Mouse (Mus musculus): ENCODE data around the gene Hoxb7. TPM values are rescaled to one million over a fixed set of nuclear protein-coding genes. Genes with fewer than 3 reads are reported as not detected.

Hoxb7 gene
- polyA plus RNA-seq, 1 experiment from 2014 or later = not detected

GRCm38 (mm10) chr11:96271541-96272011 is 14.8 kb upstream of the Hoxb7 start:
- peak overlapping the region; percentile 6; the same call in 1 of the 2 replicates for H3K4me3 ChIP-seq

DNA sequence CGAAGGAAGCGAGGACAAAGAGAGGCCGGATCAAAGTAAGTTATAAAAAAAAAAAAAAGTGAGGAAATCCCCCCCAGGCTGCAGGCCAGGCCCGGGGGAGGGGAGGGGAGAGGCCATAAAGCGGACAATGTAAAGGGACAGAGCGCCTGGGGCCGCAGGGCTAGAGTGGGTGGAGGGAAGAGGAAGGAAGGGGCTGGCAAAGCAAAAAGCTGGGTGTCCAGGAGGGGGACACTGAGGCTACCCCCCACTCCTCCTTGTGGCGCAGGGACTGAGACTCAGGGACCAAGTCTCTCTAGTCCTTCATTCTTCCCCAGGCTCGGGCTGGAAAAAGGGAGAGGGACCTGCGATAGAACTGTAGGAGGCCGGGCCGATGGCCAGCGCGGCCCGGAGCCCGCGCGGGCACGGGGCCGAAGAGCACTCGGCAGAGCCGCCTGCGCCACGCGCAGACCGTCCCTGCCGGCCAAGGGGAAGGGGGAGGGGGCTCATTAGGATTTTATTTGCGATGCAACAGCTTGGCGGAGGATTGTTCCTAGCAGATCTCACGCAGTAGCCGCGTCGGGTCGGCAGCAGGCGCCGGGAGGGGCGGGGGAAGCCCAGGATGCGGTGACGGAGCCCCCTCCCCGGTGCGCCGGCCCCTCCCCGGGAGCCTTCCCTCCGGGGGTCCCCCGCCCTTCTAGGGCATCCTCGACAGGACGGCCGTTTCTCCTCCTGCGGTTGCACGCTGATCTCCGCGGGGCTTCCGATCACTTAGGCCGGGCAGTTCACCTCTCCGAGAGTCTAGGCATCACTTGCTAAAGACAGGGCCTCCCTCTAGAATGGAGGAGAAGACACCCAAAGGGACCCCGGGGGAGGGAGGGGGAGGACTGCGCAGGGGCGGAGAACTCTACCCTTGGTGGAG is 14.2 kb upstream of the Hoxb7 start:
- H3K27ac ChIP-seq (replicated peaks) = no peak overlapping the region
- peaks cover 11% of the 10 kb centered on the region for H3K4me1 ChIP-seq
- H3K36me3 ChIP-seq (replicated peaks) = no peaks in the 10 kb centered on the region
- H3K9me3 ChIP-seq = no peaks in the 10 kb centered on the region
- WGBS = under 1% methylated on average over 58 of the region's 58 CpGs
- H3K27me3 ChIP-seq (replicated peaks; ENCODE audit: low read depth, poor library complexity, severe bottlenecking) = peaks cover 100% of the 10 kb centered on the region
- no peak for DNase-seq (ENCODE audit: low spot score)
- no peak overlapping the region; the same call in 1 of the 2 replicates for H3K4me3 ChIP-seq

More at GRCm38 (mm10) chr11:96271541-96272011, 14.8 kb upstream of the Hoxb7 start:
- H3K36me3 ChIP-seq (replicated peaks) = no peaks in the 10 kb centered on the region
- H3K4me1 ChIP-seq = peaks cover 11% of the 10 kb centered on the region
- H3K27ac ChIP-seq (replicated peaks) = no peak overlapping the region
- H3K27me3 ChIP-seq (replicated peaks; ENCODE audit: low read depth, poor library complexity, severe bottlenecking) = peaks cover 100% of the 10 kb centered on the region
- under 1% methylated on average over 52 of the region's 52 CpGs for WGBS
- no peak for DNase-seq (ENCODE audit: low spot score)
- H3K9me3 ChIP-seq = no peaks in the 10 kb centered on the region

DNA sequence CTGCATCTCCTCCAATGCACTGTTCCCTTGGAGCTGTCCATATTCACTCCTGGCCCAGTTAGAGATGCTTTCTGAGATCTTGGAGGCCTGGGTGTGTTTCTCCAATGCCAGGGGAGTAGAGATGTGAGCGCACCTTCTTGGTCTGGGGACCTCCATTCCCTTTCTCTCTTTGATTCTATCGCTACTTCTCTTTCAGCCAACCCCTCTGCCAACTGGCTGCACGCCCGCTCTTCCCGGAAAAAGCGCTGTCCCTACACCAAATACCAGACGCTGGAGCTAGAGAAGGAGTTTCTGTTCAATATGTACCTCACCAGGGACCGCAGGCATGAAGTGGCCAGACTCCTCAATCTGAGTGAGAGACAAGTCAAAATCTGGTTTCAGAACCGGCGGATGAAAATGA is 12.0 kb upstream of the Hoxb7 start:
- DNase-seq (ENCODE audit: low spot score) = no peak
- H3K4me3 ChIP-seq = no peak overlapping the region
- H3K27ac ChIP-seq (replicated peaks) = no peak overlapping the region
- peaks cover 100% of the 10 kb centered on the region for H3K27me3 ChIP-seq (replicated peaks; ENCODE audit: low read depth, poor library complexity, severe bottlenecking)
- WGBS = 4% methylated on average over 10 of the region's 10 CpGs
- H3K4me1 ChIP-seq = peaks cover 11% of the 10 kb centered on the region
- no peaks in the 10 kb centered on the region for H3K36me3 ChIP-seq (replicated peaks)
- no peaks in the 10 kb centered on the region for H3K9me3 ChIP-seq

GRCm38 (mm10) chr11:96275896-96276295 is 10.5 kb upstream of the Hoxb7 start:
- H3K4me3 ChIP-seq = no peak overlapping the region
- WGBS = 7% methylated on average over 4 of the region's 4 CpGs
- H3K4me1 ChIP-seq = peaks cover 11% of the 10 kb centered on the region
- no peak overlapping the region for H3K27ac ChIP-seq (replicated peaks)
- H3K9me3 ChIP-seq = no peaks in the 10 kb centered on the region
- DNase-seq (ENCODE audit: low spot score) = no peak
- peaks cover 100% of the 10 kb centered on the region for H3K27me3 ChIP-seq (replicated peaks; ENCODE audit: low read depth, poor library complexity, severe bottlenecking)
- H3K36me3 ChIP-seq (replicated peaks) = no peaks in the 10 kb centered on the region

GRCm38 (mm10) chr11:96277151-96278044 is 9.0 kb upstream of the Hoxb7 start:
- Histone ChIP-seq H3K27me3 (replicated peaks; ENCODE audit: low read depth, poor library complexity, severe bottlenecking) (peaks cover 100% of the 10 kb centered on the region), H3K36me3 (replicated peaks) (no peaks in the 10 kb centered on the region), H3K4me3 (no peak overlapping the region), H3K9me3 (no peaks in the 10 kb centered on the region), H3K4me1 (peaks cover 2% of the 10 kb centered on the region), H3K27ac (replicated peaks) (no peak overlapping the region)
- 2% methylated on average over 35 of the region's 35 CpGs for WGBS
- no peak for DNase-seq (ENCODE audit: low spot score)

DNA sequence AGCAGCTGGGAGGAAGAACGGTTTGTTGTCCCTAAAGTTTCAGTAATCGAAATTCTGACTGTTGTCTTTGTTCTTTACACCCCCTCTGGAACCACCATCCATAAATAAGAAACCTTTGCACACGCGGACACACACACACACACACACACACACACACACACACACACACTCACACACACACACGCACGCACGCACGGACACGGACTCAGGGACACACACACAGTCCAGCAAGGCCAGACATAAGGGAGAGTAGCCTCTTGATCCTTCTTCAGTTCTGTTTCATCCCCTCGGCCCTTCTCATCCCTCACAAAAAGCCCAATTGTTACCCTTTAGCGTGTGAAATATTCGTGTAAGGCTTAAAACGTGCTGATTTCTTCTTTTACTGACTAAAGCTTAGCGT is 8.1 kb upstream of the Hoxb7 start:
- Histone ChIP-seq H3K4me1 (peaks cover 5% of the 10 kb centered on the region), H3K27ac (replicated peaks) (no peak overlapping the region), H3K9me3 (no peaks in the 10 kb centered on the region), H3K4me3 (no peak overlapping the region), H3K36me3 (replicated peaks) (no peaks in the 10 kb centered on the region), H3K27me3 (replicated peaks; ENCODE audit: low read depth, poor library complexity, severe bottlenecking) (peaks cover 100% of the 10 kb centered on the region)
- WGBS = 14% methylated on average over 14 of the region's 14 CpGs
- DNase-seq (ENCODE audit: low spot score) = no peak

- Histone ChIP-seq H3K4me1 (peaks cover 5% of the 10 kb centered on the region), H3K4me3 (no peak overlapping the region)
- WGBS = 1% methylated on average over 9 of the region's 9 CpGs
Observed at GRCm38 (mm10) chr11:96278773-96279172, 7.7 kb upstream of the Hoxb7 start.

GRCm38 (mm10) chr11:96279421-96280233 is 6.8 kb upstream of the Hoxb7 start:
- 2% methylated on average over 31 of the region's 31 CpGs for WGBS
- H3K27me3 ChIP-seq (replicated peaks; ENCODE audit: low read depth, poor library complexity, severe bottlenecking) = peaks cover 100% of the 10 kb centered on the region
- no peaks in the 10 kb centered on the region for H3K36me3 ChIP-seq (replicated peaks)
- no peaks in the 10 kb centered on the region for H3K9me3 ChIP-seq
- H3K4me3 ChIP-seq = no peak overlapping the region
- DNase-seq (ENCODE audit: low spot score) = no peak
- H3K27ac ChIP-seq (replicated peaks) = no peak overlapping the region
- H3K4me1 ChIP-seq = peaks cover 12% of the 10 kb centered on the region

More at GRCm38 (mm10) chr11:96278773-96279172, 7.7 kb upstream of the Hoxb7 start:
- DNase-seq (ENCODE audit: low spot score) = peak; percentile 88
- H3K9me3 ChIP-seq = no peaks in the 10 kb centered on the region
- no peaks in the 10 kb centered on the region for H3K36me3 ChIP-seq (replicated peaks)
- H3K27me3 ChIP-seq (replicated peaks; ENCODE audit: low read depth, poor library complexity, severe bottlenecking) = peaks cover 100% of the 10 kb centered on the region
- H3K27ac ChIP-seq (replicated peaks) = no peak overlapping the region

DNA sequence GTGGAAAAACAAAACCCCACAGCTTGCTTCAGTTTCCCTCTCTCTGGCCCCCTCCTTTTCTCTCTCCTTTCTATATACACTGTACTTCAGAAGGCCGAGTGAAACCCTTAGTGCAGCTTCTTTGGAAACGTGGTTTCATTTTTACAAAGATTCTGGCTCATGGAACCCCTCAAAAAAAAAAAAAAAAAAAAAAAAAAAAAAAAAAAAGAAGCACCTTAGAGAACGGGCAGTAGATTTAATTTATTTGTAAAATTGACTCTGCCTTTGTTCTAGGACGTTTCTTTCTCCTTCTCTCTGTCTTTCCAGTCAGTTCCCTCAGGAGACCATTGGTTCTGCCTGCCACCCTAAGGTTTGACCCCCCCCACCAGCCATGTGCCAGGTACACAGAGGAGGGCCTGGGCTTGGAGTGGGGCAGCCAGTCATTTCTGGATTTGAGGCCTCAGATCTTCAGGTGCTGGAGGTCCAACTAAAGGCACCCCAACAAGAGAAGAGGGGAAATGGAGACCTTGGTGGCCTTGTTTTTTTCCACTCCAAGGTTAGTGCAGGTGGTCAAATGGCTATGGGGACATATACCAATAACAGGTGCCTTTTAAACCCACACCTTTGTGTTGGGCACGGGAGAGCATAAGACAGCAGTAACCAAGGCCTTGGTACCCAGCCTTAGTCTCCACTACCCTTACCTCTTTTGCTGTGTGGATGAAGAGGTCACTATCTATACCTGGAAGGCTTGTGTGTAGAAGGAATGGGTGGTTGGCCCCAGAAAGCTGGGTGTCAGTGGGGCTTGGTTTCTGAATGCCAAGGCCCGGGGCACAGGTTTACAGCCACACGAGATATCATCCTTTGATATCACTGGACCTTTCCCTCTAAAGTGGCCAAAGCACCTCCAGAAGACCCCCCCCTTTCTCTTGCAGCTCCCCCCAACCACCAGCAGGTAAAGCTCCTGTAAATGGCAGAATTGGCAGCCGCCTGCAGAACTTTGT is 5.7 kb upstream of the Hoxb7 start:
- H3K27ac ChIP-seq (replicated peaks) = no peak overlapping the region
- H3K4me1 ChIP-seq = peaks cover 15% of the 10 kb centered on the region
- peaks cover 100% of the 10 kb centered on the region for H3K27me3 ChIP-seq (replicated peaks; ENCODE audit: low read depth, poor library complexity, severe bottlenecking)
- no peaks in the 10 kb centered on the region for H3K36me3 ChIP-seq (replicated peaks)
- DNase-seq (ENCODE audit: low spot score) = no peak
- WGBS = 5% methylated on average over 8 of the region's 8 CpGs
- no peak overlapping the region for H3K4me3 ChIP-seq
- H3K9me3 ChIP-seq = no peaks in the 10 kb centered on the region

DNA sequence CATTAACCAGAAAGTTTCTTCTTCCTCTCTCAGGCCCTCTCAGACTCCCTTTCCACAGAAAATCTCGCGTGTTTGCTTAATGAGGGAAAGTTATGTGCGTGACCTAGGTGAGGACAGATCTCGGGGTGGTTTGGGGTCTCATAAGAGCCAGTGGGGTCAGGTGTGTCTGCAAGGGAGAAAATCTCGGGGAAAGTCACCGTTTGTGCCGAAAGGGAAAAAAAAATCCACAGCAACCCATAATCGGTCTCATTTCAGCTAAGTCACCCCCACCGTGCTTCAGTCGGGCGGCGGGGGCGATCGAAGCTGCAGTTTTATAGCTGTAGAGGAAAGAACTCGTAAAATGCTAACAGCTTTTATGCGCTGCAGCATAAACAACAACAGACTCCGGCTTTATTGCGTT is 5.0 kb upstream of the Hoxb7 start:
- Histone ChIP-seq H3K27me3 (replicated peaks; ENCODE audit: low read depth, poor library complexity, severe bottlenecking) (peaks cover 100% of the 10 kb centered on the region), H3K27ac (replicated peaks) (no peak overlapping the region), H3K9me3 (no peaks in the 10 kb centered on the region), H3K4me1 (peaks cover 15% of the 10 kb centered on the region), H3K36me3 (replicated peaks) (no peaks in the 10 kb centered on the region), H3K4me3 (no peak overlapping the region)
- no peak for DNase-seq (ENCODE audit: low spot score)
- WGBS = 5% methylated on average over 18 of the region's 18 CpGs

All from embryonic facial prominence, embryonic 10.5 days (tissue).